Mouse (Mus musculus): ENCODE results near the gene Ift74. TPM values are rescaled to one million over a fixed set of nuclear protein-coding genes. Genes with fewer than 3 reads are reported as not detected.
"Not testable (repeated sequence)": the region's sequence is repeated elsewhere in the genome, so short reads cannot be mapped to it uniquely, and the experiment has no call there.

Ift74 gene
- polyA plus RNA-seq, 1 experiment from 2014 or later = 27.5 TPM

DNA sequence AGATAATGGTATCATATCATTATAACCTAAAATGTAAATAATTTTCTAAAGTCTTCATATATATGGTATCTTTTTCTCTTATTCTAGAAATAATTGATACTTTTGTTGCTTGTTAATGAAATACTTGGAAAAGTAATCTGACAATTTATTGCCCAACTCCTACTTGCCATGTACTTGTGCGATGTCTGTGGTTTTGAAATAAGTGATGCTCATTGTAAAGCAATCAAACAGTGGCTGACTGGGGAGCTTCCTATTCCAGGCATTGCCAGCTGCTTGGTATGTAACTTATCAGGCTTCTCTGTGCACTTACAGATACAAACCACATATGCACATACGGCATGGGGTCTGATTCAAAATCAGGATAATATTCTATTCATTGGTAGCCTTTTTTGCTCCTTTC is 5.8 kb downstream of the Ift74 start:
- 89% methylated on average over 2 of the region's 2 CpGs for WGBS
- Histone ChIP-seq H3K9ac (no peak overlapping the region), H3K4me2 (no peak overlapping the region), H3K9me3 (no peaks in the 10 kb centered on the region), H3K27me3 (no peaks in the 10 kb centered on the region), H3K4me3 (no peak overlapping the region), H3K36me3 (0 out of 2 replicates have a peak, but pooled peaks cover 5% of the 10 kb centered on the region), H3K27ac (no peak overlapping the region), H3K4me1 (peaks cover 5% of the 10 kb centered on the region)
- no peak for ATAC-seq (ENCODE audit: borderline replicate concordance, extremely low read depth, low FRiP score, low TSS enrichment)

DNA sequence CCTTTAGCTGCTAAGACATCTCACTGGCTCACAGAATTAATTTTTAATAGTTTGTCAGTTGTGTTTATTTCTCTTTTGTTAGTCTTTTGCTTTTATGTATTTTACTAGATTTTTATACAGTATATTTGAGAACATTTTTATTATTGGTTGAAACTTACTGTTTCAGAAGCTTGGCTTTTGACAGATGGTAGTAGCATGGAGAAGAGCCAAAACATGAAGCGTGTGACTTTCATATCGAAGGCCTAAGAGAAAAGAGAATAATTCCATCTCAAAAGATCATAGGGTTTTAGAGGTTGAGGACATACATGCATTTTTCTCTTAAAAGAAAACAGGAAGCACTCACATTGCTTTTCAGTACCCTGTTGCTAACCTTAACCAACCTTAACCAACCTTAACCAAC is 28.9 kb downstream of the Ift74 start:
- Histone ChIP-seq H3K27me3 (no peaks in the 10 kb centered on the region), H3K36me3 (no peaks in the 10 kb centered on the region), H3K9ac (no peak overlapping the region), H3K27ac (no peak overlapping the region), H3K4me3 (no peak overlapping the region), H3K4me1 (no peaks in the 10 kb centered on the region), H3K4me2 (no peak overlapping the region), H3K9me3 (no peaks in the 10 kb centered on the region)
- no peak for ATAC-seq (ENCODE audit: borderline replicate concordance, extremely low read depth, low FRiP score, low TSS enrichment)
- 83% methylated on average over 2 of the region's 2 CpGs for WGBS

DNA sequence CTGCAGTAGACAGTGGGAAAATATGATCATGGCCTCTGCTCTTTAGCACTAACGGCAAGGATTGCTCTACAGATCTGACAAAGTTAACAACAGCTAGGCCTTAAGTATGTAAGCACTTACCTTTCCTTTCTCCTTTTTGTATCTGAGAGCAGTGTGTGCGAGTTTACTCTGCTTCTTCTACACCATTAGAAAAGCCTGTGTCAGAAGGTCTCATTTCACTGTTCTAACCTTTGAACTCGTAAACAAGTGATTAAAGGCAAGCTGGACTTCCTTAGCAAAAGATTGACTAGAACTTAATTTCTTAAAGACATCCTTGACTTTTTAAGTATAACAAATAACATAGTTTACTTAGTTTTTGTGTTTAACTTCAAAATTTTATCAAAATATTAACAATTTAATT is 35.6 kb downstream of the Ift74 start, which contains the start of gene Lrrc19:
Gene Lrrc19, minus strand, starts transcription at position 225 of the 400 bp plus-strand sequence.
- Histone ChIP-seq H3K4me2 (no peak within 1 kb of the TSS), H3K9me3 (no peaks in the 10 kb centered on the region)
- WGBS = 85% methylated on average over 3 of the region's 3 CpGs

DNA sequence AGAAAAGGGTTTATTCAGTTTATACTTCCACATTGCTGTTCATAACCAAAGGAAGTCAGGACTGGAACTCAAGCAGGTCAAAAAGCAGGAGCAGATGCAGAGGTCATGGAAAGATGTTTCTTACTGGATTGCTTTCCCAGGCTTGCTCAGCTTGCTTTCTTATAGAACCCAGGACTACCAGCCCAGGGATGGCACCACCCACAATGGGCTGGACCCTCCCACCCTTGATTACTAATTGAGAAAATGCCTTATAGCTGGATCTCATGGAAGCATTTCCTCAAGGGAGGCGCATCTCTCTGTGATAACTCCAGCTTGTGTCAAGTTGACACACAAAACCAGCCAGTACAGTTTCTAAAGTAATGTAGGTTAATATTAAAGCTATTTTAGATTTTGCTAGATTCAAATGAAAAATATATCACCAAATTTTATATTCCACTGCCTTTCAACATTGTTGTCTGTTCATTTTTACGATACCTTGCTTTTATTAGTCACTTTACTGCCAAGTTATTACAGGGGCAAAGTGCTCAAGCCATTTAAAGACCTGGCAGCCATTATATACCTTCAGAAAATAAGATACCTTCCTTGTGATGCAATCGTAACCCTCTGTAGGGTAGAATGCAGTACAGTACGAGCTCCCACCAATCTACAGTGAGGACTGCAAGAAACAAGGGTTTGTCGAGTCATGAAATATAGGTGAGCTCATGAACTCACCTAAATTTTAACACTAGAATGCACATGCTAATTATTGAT is 36.3 kb downstream of the Ift74 start:
- not testable (repeated sequence) for H3K36me3 ChIP-seq; H3K27ac ChIP-seq; H3K27me3 ChIP-seq; H3K4me2 ChIP-seq; H3K9ac ChIP-seq; ATAC-seq (ENCODE audit: borderline replicate concordance, extremely low read depth, low FRiP score, low TSS enrichment); H3K4me3 ChIP-seq; H3K4me1 ChIP-seq; H3K9me3 ChIP-seq
- WGBS = 91% methylated on average over 5 of the region's 5 CpGs

More for the DNA sequence above, 35.6 kb downstream of the Ift74 start, which contains the start of gene Lrrc19:
- no peak for ATAC-seq (ENCODE audit: borderline replicate concordance, extremely low read depth, low FRiP score, low TSS enrichment)
- Histone ChIP-seq H3K4me1 (no peaks in the 10 kb centered on the region), H3K36me3 (peaks cover 5% of the 10 kb centered on the region; the same call in 1 of the 2 replicates), H3K4me3 (no peak within 1 kb of the TSS), H3K9ac (no peak within 1 kb of the TSS), H3K27ac (no peak within 1 kb of the TSS), H3K27me3 (no peaks in the 10 kb centered on the region)

DNA sequence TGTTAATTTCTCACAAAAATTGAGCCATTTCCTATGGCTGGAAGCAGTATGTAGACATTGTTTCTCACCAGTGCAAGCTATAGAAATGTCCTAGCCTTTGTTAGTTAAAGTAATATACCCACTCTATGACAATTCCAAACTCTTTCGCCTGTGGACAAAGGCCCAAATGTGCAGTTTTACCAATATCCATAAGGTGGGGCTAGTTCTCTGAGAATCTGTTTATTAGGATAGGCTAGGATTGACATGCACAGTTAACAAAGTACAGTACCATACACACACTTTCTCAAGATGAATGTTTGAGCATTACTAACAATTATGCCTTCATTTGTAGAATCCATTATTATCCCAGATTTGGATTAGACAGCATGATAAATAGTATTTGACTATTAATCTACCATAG is 55.4 kb downstream of the Ift74 start:
- 38% methylated on average over 1 of the region's 1 CpGs for WGBS
- H3K27ac ChIP-seq = no peak overlapping the region
- no peak overlapping the region for H3K9ac ChIP-seq
- no peaks in the 10 kb centered on the region for H3K9me3 ChIP-seq
- no peak overlapping the region for H3K4me2 ChIP-seq
- no peaks in the 10 kb centered on the region for H3K4me1 ChIP-seq
- no peaks in the 10 kb centered on the region for H3K27me3 ChIP-seq
- ATAC-seq (ENCODE audit: borderline replicate concordance, extremely low read depth, low FRiP score, low TSS enrichment) = no peak
- H3K4me3 ChIP-seq = no peak overlapping the region
- H3K36me3 ChIP-seq = no peaks in the 10 kb centered on the region

DNA sequence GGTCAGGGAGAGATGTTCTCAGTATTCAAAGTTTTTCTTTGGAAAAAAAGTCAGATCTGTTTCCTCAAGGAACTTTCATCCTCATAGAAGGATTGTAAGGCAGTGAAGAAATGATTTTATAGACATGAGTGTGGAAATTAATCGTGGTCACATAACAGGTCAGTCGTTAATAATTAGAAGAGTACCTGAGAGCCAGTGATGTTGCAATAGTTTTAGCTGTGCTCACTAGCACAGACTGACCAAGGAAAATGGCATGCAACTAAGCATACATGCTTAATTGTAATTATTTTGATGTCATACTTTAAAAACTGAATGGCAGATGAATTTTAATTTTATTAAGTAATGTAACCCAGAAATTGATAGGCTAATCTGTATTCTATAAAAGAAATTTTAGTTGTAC is 66.4 kb downstream of the Ift74 start:
- H3K4me3 ChIP-seq = no peak overlapping the region
- peaks cover 4% of the 10 kb centered on the region; the same call in 1 of the 2 replicates for H3K36me3 ChIP-seq
- no peak overlapping the region for H3K9ac ChIP-seq
- ATAC-seq (ENCODE audit: borderline replicate concordance, extremely low read depth, low FRiP score, low TSS enrichment) = no peak
- no peak overlapping the region for H3K27ac ChIP-seq
- H3K9me3 ChIP-seq = no peaks in the 10 kb centered on the region
- H3K4me1 ChIP-seq = no peaks in the 10 kb centered on the region
- WGBS = 92% methylated on average over 2 of the region's 2 CpGs
- no peak overlapping the region for H3K4me2 ChIP-seq
- no peaks in the 10 kb centered on the region for H3K27me3 ChIP-seq

DNA sequence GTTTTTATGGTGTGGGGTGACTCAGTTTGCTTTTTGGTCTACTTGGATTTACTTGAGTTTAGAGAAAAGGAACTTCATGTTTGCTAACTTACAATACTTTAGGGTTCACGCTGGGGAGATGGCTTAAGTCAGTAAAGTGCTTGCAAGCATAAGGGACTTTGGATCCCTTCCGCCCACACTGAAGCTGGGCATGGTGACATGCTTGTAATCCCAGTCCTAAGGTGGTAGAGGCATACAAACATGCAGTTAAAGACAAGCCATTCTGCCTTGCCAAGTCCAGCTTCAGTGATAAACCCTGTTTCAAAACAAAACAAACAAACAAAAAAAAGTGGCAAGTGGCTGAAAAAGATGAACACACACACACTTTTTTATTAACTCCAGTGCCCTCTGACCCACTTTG is 66.9 kb downstream of the Ift74 start:
- H3K9me3 ChIP-seq = no peaks in the 10 kb centered on the region
- no peak overlapping the region for H3K9ac ChIP-seq
- H3K27me3 ChIP-seq = no peaks in the 10 kb centered on the region
- H3K4me1 ChIP-seq = no peaks in the 10 kb centered on the region
- ATAC-seq (ENCODE audit: borderline replicate concordance, extremely low read depth, low FRiP score, low TSS enrichment) = no peak
- H3K4me3 ChIP-seq = no peak overlapping the region
- peaks cover 4% of the 10 kb centered on the region; the same call in 1 of the 2 replicates for H3K36me3 ChIP-seq
- H3K4me2 ChIP-seq = no peak overlapping the region
- WGBS = 84% methylated on average over 2 of the region's 2 CpGs
- no peak overlapping the region for H3K27ac ChIP-seq

DNA sequence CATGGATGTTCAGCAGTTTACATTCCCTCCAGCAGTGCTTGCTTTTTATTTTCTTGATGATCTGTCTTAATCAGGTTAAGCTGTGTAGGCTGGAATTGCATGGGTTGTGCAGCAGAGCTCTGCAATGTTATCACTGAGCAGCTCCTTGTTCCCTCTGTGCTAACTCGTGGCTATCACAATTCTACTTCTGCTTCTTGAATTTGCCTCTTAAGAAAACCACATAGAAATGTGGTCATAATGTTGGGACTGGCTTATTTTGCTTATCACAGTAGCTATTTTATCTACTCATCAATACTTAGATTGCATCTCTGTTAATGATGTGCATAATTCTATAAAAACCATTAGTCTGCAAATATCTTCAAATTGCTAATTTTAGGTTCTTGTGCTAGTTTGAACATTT is 67.7 kb downstream of the Ift74 start:
- no peak for ATAC-seq (ENCODE audit: borderline replicate concordance, extremely low read depth, low FRiP score, low TSS enrichment)

DNA sequence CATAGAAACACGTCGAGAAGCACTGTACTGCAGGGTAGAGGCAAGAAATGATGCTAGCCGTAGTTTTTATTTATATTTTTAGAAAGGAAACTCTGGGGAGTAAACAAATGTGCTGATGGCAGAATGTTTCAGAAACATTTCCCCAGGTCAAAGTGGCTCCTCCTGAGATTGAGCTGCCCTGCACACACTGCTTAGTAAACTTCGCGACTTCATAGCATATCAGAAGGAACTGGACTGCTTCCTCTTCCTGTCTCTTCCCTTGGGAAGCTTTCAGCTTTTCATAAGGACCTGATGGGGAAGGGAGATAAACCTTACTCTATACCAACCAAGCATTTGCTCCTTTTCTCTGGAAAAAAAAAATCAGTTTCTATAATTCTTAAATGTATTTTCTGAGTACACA is 69.0 kb downstream of the Ift74 start:
- Histone ChIP-seq H3K4me3 (no peak overlapping the region), H3K36me3 (peaks cover 15% of the 10 kb centered on the region; the same call in 1 of the 2 replicates), H3K4me2 (no peak overlapping the region), H3K9me3 (no peaks in the 10 kb centered on the region), H3K4me1 (no peaks in the 10 kb centered on the region), H3K9ac (no peak overlapping the region), H3K27ac (peak overlapping the region; percentile 19; the same call in 1 of the 2 replicates), H3K27me3 (no peaks in the 10 kb centered on the region)
- no peak for ATAC-seq (ENCODE audit: borderline replicate concordance, extremely low read depth, low FRiP score, low TSS enrichment)
- 69% methylated on average over 5 of the region's 5 CpGs for WGBS

More for the DNA sequence above, 67.7 kb downstream of the Ift74 start:
- Histone ChIP-seq H3K4me1 (no peaks in the 10 kb centered on the region), H3K4me2 (no peak overlapping the region), H3K27me3 (no peaks in the 10 kb centered on the region), H3K27ac (no peak overlapping the region), H3K9ac (no peak overlapping the region), H3K9me3 (no peaks in the 10 kb centered on the region), H3K4me3 (no peak overlapping the region), H3K36me3 (peaks cover 7% of the 10 kb centered on the region; the same call in 1 of the 2 replicates)
- WGBS = 56% methylated on average over 1 of the region's 1 CpGs

DNA sequence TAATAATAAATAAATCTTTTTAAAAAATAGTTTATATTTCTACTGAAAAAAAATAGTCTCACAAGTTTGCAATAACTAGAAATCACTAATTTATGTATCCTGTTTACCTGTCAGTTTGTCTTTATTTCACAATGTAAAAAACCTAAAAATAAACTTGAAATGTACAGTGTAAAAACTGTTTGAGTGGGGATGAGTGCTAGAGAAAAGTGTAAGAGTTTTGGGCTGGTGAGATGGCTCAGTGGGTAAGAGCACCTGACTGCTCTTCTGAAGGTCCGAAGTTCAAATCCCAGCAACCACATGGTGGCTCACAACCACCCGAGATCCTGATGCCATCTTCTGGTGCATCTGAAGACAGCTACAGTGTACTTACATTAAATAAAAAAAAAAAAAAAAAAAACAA is 75.5 kb downstream of the Ift74 start:
- H3K4me1 ChIP-seq; H3K9ac ChIP-seq; H3K9me3 ChIP-seq; H3K27ac ChIP-seq; H3K27me3 ChIP-seq; ATAC-seq (ENCODE audit: borderline replicate concordance, extremely low read depth, low FRiP score, low TSS enrichment); H3K4me2 ChIP-seq; H3K4me3 ChIP-seq: not testable (repeated sequence)
- 81% methylated on average over 2 of the region's 2 CpGs for WGBS
- H3K36me3 ChIP-seq = peaks cover 17% of the 10 kb centered on the region; the same call in 1 of the 2 replicates

DNA sequence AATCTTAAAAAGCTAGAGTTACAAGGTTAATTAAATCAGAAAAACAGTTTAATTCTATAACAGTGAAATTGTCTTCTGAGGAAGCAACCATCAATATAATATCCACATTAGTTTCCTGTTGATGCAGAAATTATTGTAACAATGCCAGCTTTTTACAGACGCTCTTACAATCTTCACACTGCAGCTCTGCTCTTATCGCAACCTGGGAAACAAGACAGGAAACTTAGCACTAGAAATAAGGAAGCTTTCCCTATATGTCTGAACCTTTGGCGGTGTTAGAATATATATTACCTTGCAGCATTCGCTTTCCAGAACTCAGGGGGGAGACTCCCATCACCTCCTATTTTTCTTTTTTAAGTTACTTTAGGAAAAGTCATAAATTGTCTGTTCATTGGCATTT is 76.8 kb downstream of the Ift74 start:
- Histone ChIP-seq H3K36me3 (peaks cover 17% of the 10 kb centered on the region; the same call in 1 of the 2 replicates), H3K27me3 (no peaks in the 10 kb centered on the region), H3K4me1 (no peaks in the 10 kb centered on the region), H3K9ac (no peak overlapping the region), H3K9me3 (no peaks in the 10 kb centered on the region), H3K4me3 (no peak overlapping the region), H3K27ac (no peak overlapping the region), H3K4me2 (no peak overlapping the region)
- ATAC-seq (ENCODE audit: borderline replicate concordance, extremely low read depth, low FRiP score, low TSS enrichment) = no peak
- WGBS = 67% methylated on average over 4 of the region's 4 CpGs

DNA sequence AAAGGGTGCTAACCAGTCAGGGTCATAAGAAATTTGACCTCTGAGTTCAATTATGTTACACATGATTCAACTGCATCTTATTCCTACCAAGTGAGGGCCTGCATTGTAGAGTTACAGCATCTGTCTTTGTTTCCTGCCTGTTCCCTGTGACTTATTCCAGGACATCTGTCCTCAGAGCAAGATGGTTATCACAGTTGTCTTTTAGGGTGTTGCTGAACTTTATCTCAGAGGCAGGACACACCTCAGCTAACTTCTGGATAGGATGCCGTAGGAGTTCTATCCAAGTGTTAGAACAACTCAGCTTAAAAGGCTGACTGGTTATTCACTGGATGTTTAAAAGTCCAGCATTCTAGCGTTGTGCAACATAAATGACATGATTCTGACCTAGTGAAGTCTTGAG is 77.9 kb downstream of the Ift74 start:
- WGBS = 68% methylated on average over 2 of the region's 2 CpGs
- ATAC-seq (ENCODE audit: borderline replicate concordance, extremely low read depth, low FRiP score, low TSS enrichment) = no peak

More for the DNA sequence above, 77.9 kb downstream of the Ift74 start:
- no peaks in the 10 kb centered on the region for H3K4me1 ChIP-seq
- H3K36me3 ChIP-seq = peaks cover 11% of the 10 kb centered on the region; the same call in 1 of the 2 replicates
- H3K9ac ChIP-seq = no peak overlapping the region
- no peak overlapping the region for H3K4me3 ChIP-seq
- H3K27me3 ChIP-seq = no peaks in the 10 kb centered on the region
- no peaks in the 10 kb centered on the region for H3K9me3 ChIP-seq
- H3K4me2 ChIP-seq = no peak overlapping the region
- no peak overlapping the region for H3K27ac ChIP-seq

Data from lung, embryonic 15.5 days (tissue).